Mouse (Mus musculus): Measurements from ENCODE around the gene Actr3b.

DNA sequence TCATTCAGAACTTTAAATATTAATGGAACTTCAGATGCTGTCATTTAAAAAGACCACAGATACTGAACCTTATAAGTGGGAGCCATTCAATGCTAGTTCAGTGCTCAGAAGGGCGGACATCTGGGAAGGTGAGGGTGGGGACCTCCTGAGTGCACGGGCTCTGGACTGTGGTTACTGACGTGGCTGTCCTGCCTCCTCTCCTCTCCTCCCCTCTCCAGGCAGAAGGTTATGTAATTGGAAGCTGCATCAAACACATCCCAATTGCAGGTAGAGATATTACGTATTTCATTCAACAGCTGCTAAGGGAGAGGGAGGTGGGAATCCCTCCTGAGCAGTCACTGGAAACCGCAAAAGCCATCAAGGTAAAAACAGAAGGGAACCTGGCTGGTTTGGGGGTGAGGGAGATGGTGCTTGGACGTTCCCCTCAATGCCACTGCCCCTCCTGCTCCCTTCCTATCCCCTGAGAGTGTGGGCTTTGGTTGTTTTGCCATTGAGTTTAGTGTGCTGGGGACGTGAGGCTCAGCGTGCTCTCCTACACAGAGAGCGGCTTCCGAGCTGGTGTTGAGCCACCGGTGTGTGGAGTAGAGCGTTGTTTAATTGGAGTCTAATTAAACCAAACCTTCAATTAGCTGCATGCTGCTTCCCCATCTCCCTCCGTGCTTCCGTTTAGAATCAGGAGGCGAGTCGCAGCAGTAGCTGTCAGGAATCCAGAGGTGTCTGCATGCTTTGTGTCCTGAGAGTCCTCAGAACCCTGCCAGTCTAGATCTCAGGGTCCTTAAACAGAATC is 69.7 kb downstream of the Actr3b start:
- TF ChIP-seq EP300 (optimal IDR thresholded peaks at IDR 0.05): no peak
- TF ChIP-seq CTCF (IDR thresholded peaks at IDR 0.05; ENCODE audit: low read depth): no peak
